Comparison of ENCODE assay signal across 17 mouse cellular contexts in the genomic region with DNA sequence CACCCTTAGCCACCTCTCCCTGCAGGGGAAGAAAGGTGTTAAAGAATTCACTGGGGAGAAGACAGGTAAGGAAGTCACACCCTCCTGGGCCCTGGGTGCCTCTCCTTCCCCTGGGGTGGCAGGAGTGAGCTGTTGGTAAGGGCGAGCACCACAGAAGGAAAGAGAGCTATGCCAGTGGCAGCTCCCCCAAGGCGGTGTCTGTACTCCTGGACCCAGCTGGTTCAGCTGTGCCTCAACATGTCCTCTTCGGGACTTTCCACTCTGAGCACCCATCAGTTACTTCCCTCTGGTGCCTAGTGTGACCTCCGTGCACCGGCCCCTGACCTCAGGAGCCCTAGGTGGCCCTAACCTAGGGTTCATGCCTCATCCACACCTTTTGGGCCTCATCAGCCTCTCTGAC. TPM values are rescaled to one million over a fixed set of nuclear protein-coding genes. Genes with fewer than 3 reads are reported as not detected.
DNase-seq lines count a peak whose midpoint lies in the region; ATAC-seq lines count a peak whose summit lies in the region.
"Had no signal": no experiment of that assay in that cellular context is flagged by ENCODE, and none has a peak within 500 bp of the region (broad histone marks: within the 10 kb centered on the region; RNA-seq: fewer than 3 reads in every experiment).

No protein-coding gene starts in this region.

- peaks cover 80% of the 10 kb centered on the region for H3K4me1 ChIP-seq in forebrain, embryonic 12.5 days
- peaks cover 79% of the 10 kb centered on the region for H3K4me1 ChIP-seq in forebrain, embryonic 16.5 days (replicated peaks; ENCODE audit: control insufficient read depth, insufficient read depth, low read length)
- peaks cover 87% of the 10 kb centered on the region for H3K4me1 ChIP-seq in hindbrain, embryonic 13.5 days (replicated peaks)
- H3K4me1 ChIP-seq in hindbrain, embryonic 12.5 days, result peaks cover 77% of the 10 kb centered on the region
- peaks cover 74% of the 10 kb centered on the region for H3K4me1 ChIP-seq in embryonic facial prominence, embryonic 10.5 days
- peaks cover 95% of the 10 kb centered on the region for H3K4me1 ChIP-seq in limb, embryonic 13.5 days

- H3K36me3 ChIP-seq in forebrain, embryonic 12.5 days (replicated peaks), result no peaks in the 10 kb centered on the region
- no peaks in the 10 kb centered on the region for H3K36me3 ChIP-seq in forebrain, embryonic 16.5 days (ENCODE audit: control insufficient read depth, insufficient read depth)
- H3K36me3 ChIP-seq in hindbrain, embryonic 13.5 days, result no peaks in the 10 kb centered on the region
- no peaks in the 10 kb centered on the region for H3K36me3 ChIP-seq in hindbrain, embryonic 12.5 days
- peaks cover 8% of the 10 kb centered on the region for H3K36me3 ChIP-seq in embryonic facial prominence, embryonic 10.5 days (replicated peaks)
- no peaks in the 10 kb centered on the region for H3K36me3 ChIP-seq in limb, embryonic 13.5 days

- WGBS in forebrain, embryonic 12.5 days, result 88% methylated on average over 5 of the region's 5 CpGs
- WGBS in forebrain, embryonic 16.5 days, result 85% methylated on average over 5 of the region's 5 CpGs
- WGBS in hindbrain, embryonic 13.5 days, result 84% methylated on average over 5 of the region's 5 CpGs
- WGBS in hindbrain, embryonic 12.5 days, result 78% methylated on average over 4 of the region's 5 CpGs
- WGBS in embryonic facial prominence, embryonic 10.5 days, result 85% methylated on average over 5 of the region's 5 CpGs
- WGBS in limb, embryonic 13.5 days, result 81% methylated on average over 5 of the region's 5 CpGs

- peak overlapping the region; percentile 83; the same call in 1 of the 2 replicates for H3K27ac ChIP-seq in forebrain, embryonic 12.5 days
- H3K27ac ChIP-seq in forebrain, embryonic 16.5 days (ENCODE audit: low read length), result no peak overlapping the region
- peak overlapping the region; percentile 80 for H3K27ac ChIP-seq in hindbrain, embryonic 13.5 days
- no peak overlapping the region for H3K27ac ChIP-seq in hindbrain, embryonic 12.5 days
- H3K27ac ChIP-seq in embryonic facial prominence, embryonic 10.5 days (replicated peaks), result 0 out of 2 replicates have a peak overlapping the region, but pooled peaks have one; percentile 4
- H3K27ac ChIP-seq in limb, embryonic 13.5 days, result peak overlapping the region; percentile 22; the same call in 1 of the 2 replicates

- H3K4me3 ChIP-seq in forebrain, embryonic 12.5 days (replicated peaks), result no peak overlapping the region
- H3K4me3 ChIP-seq in forebrain, embryonic 16.5 days (replicated peaks; ENCODE audit: low read length), result no peak overlapping the region
- H3K4me3 ChIP-seq in hindbrain, embryonic 13.5 days, result no peak overlapping the region
- no peak overlapping the region for H3K4me3 ChIP-seq in hindbrain, embryonic 12.5 days
- H3K4me3 ChIP-seq in embryonic facial prominence, embryonic 10.5 days, result no peak overlapping the region
- H3K4me3 ChIP-seq in limb, embryonic 13.5 days, result no peak overlapping the region

- DNase-seq in embryonic facial prominence, embryonic 10.5 days (ENCODE audit: low spot score), result no peak
- DNase-seq in left cerebral cortex, postnatal 36 days (ENCODE audit: low spot score in 2 of 2), result no peak
- DNase-seq in c-Kit-positive CD71-positive TER-119-positive erythroid progenitor cells, embryonic 14.5 days (ENCODE audit: low spot score), result no peak
- DNase-seq: adrenal gland, postnatal 36 days; cerebellum, postnatal 36 days; kidney, adult 9 months; liver; lung, embryonic 14.5 days; right cerebral cortex, adult 18-20 months; spleen, adult 18-20 months had no signal

- H3K27me3 ChIP-seq in forebrain, embryonic 12.5 days, result no peaks in the 10 kb centered on the region
- no peaks in the 10 kb centered on the region for H3K27me3 ChIP-seq in forebrain, embryonic 16.5 days (replicated peaks; ENCODE audit: control insufficient read depth, insufficient read depth, low read length)
- no peaks in the 10 kb centered on the region for H3K27me3 ChIP-seq in hindbrain, embryonic 13.5 days
- H3K27me3 ChIP-seq in hindbrain, embryonic 12.5 days, result no peaks in the 10 kb centered on the region
- no peaks in the 10 kb centered on the region for H3K27me3 ChIP-seq in embryonic facial prominence, embryonic 10.5 days (replicated peaks; ENCODE audit: low read depth, poor library complexity, severe bottlenecking)
- H3K27me3 ChIP-seq in limb, embryonic 13.5 days, result no peaks in the 10 kb centered on the region
- H3K27me3 ChIP-seq: Patski had no signal

- H3K9me3 ChIP-seq in forebrain, embryonic 12.5 days, result no peaks in the 10 kb centered on the region
- H3K9me3 ChIP-seq in forebrain, embryonic 16.5 days (ENCODE audit: control insufficient read depth, low read length), result no peaks in the 10 kb centered on the region
- H3K9me3 ChIP-seq in hindbrain, embryonic 13.5 days, result no peaks in the 10 kb centered on the region
- no peaks in the 10 kb centered on the region for H3K9me3 ChIP-seq in hindbrain, embryonic 12.5 days (replicated peaks)
- H3K9me3 ChIP-seq in embryonic facial prominence, embryonic 10.5 days, result no peaks in the 10 kb centered on the region
- no peaks in the 10 kb centered on the region for H3K9me3 ChIP-seq in limb, embryonic 13.5 days

- no peak overlapping the region for H3K9ac ChIP-seq in forebrain, embryonic 12.5 days
- no peak overlapping the region for H3K9ac ChIP-seq in forebrain, embryonic 16.5 days (replicated peaks; ENCODE audit: low read depth, low read length)
- H3K9ac ChIP-seq in hindbrain, embryonic 13.5 days, result no peak overlapping the region
- H3K9ac ChIP-seq in hindbrain, embryonic 12.5 days, result no peak overlapping the region
- H3K9ac ChIP-seq in limb, embryonic 13.5 days, result no peak overlapping the region
- H3K9ac ChIP-seq: lung, embryonic 14.5 days had no signal

- no peak for ATAC-seq in forebrain, embryonic 12.5 days (ENCODE audit: low FRiP score)
- no peak for ATAC-seq in forebrain, embryonic 16.5 days
- no peak for ATAC-seq in hindbrain, embryonic 13.5 days (ENCODE audit: low FRiP score)
- no peak for ATAC-seq in hindbrain, embryonic 12.5 days (ENCODE audit: low FRiP score)
- no peak for ATAC-seq in limb, embryonic 13.5 days (ENCODE audit: low FRiP score, low read depth)
- ATAC-seq: inflammation-experienced regulatory T-cells, adult 6 months; Patski had no signal

- H3K4me2 ChIP-seq in forebrain, embryonic 12.5 days, result no peak overlapping the region
- H3K4me2 ChIP-seq in forebrain, embryonic 16.5 days (ENCODE audit: low read length), result no peak overlapping the region
- no peak overlapping the region for H3K4me2 ChIP-seq in hindbrain, embryonic 13.5 days
- H3K4me2 ChIP-seq in hindbrain, embryonic 12.5 days (replicated peaks), result no peak overlapping the region
- H3K4me2 ChIP-seq in limb, embryonic 13.5 days (replicated peaks), result no peak overlapping the region
- H3K4me2 ChIP-seq: lung, embryonic 14.5 days had no signal

- intact Hi-C loops in left cerebral cortex, postnatal 36 days (cut with DNase I), result no loop called here

RNA-seq across cellular contexts. Expression of gene Ncor2, which starts 31.9 kb away (rescaled TPM):
- 26.0 and 27.0 TPM in 2 replicates for polyA plus RNA-seq in forebrain, embryonic 12.5 days (2016; fragmentation: Nextera tagmentation; extraction: Ambion mirVana)
- 26.5 and 27.1 TPM in 2 replicates for polyA plus RNA-seq in forebrain, embryonic 16.5 days (2015; fragmentation: Nextera tagmentation; extraction: Ambion mirVana)
- 24.8 and 25.1 TPM in 2 replicates for polyA plus RNA-seq in hindbrain, embryonic 13.5 days (2015; fragmentation: Nextera tagmentation; extraction: Ambion mirVana)
- 30.2 and 31.0 TPM in 2 replicates for polyA plus RNA-seq in hindbrain, embryonic 12.5 days (2016; fragmentation: Nextera tagmentation; extraction: Ambion mirVana)
- polyA plus RNA-seq in embryonic facial prominence, embryonic 10.5 days (2016; fragmentation: Nextera tagmentation; extraction: Ambion mirVana), result 19.2 and 19.8 TPM in 2 replicates
- polyA plus RNA-seq in limb, embryonic 13.5 days (2015; fragmentation: Nextera tagmentation; extraction: Ambion mirVana), result 33.9 and 34.9 TPM in 2 replicates
- total RNA-seq in left cerebral cortex, postnatal 36 days (2021), result 100 to 1,000 TPM; 167 to 240 TPM

Comparison
In these comparisons a context has a peak if more than half of its experiments do, and no peak if none do; other contexts are left out.
1. H3K27ac ChIP-seq: peak in forebrain, embryonic 12.5 days (single experiment), hindbrain, embryonic 13.5 days (single experiment), embryonic facial prominence, embryonic 10.5 days (single experiment) and limb, embryonic 13.5 days (single experiment); none in forebrain, embryonic 16.5 days (single experiment) and hindbrain, embryonic 12.5 days (single experiment).